Mouse (Mus musculus) ovary, postnatal 10 days (tissue): ENCODE data around the gene Iqgap2.

Experiments
- DNase-seq: peaks from one replicate; pipeline ENCODE4 v3.0.0; 2022; ENCODE audit warnings: low spot score

Iqgap2 gene

GRCm38 (mm10) chr13:95829431-95830171, 62.1 kb downstream of the Iqgap2 start:
- DNase-seq = no peak

GRCm38 (mm10) chr13:95828616-95829015, 63.1 kb downstream of the Iqgap2 start:
- DNase-seq = no peak

- no peak for DNase-seq
These were observed 65.5 kb downstream of the Iqgap2 start for GRCm38 (mm10) chr13:95826178-95826577.

- DNase-seq = no peak
These were observed 68.8 kb downstream of the Iqgap2 start for GRCm38 (mm10) chr13:95822918-95823317.

GRCm38 (mm10) chr13:95820071-95820470, 71.7 kb downstream of the Iqgap2 start:
- DNase-seq = no peak

- no peak for DNase-seq
These were observed 72.8 kb downstream of the Iqgap2 start for GRCm38 (mm10) chr13:95818941-95819340.

GRCm38 (mm10) chr13:95813643-95814042, 78.1 kb downstream of the Iqgap2 start:
- no peak for DNase-seq

GRCm38 (mm10) chr13:95810796-95811195, 80.9 kb downstream of the Iqgap2 start:
- no peak for DNase-seq

- DNase-seq = no peak
These were observed 84.5 kb downstream of the Iqgap2 start for GRCm38 (mm10) chr13:95807106-95807750.

GRCm38 (mm10) chr13:95805469-95806166, 86.1 kb downstream of the Iqgap2 start:
- no peak for DNase-seq

GRCm38 (mm10) chr13:95804113-95804512, 87.6 kb downstream of the Iqgap2 start:
- DNase-seq = no peak

- DNase-seq = no peak
These were observed 90.8 kb downstream of the Iqgap2 start for GRCm38 (mm10) chr13:95800925-95801324.

GRCm38 (mm10) chr13:95799322-95799721, 92.4 kb downstream of the Iqgap2 start:
- DNase-seq = no peak

- no peak for DNase-seq
These were observed 93.0 kb downstream of the Iqgap2 start for GRCm38 (mm10) chr13:95798721-95799120.

GRCm38 (mm10) chr13:95797530-95797929, 94.2 kb downstream of the Iqgap2 start:
- DNase-seq = no peak

- DNase-seq = no peak
These were observed 97.4 kb downstream of the Iqgap2 start for GRCm38 (mm10) chr13:95794346-95794745.

GRCm38 (mm10) chr13:95790883-95791282, 100.8 kb downstream of the Iqgap2 start:
- DNase-seq = no peak

- no peak for DNase-seq
These were observed 102.9 kb downstream of the Iqgap2 start for GRCm38 (mm10) chr13:95788631-95789376.

GRCm38 (mm10) chr13:95782969-95783332, 108.8 kb downstream of the Iqgap2 start:
- no peak for DNase-seq

GRCm38 (mm10) chr13:95782311-95782968, 109.3 kb downstream of the Iqgap2 start:
- no peak for DNase-seq

- no peak for DNase-seq
These were observed 111.7 kb downstream of the Iqgap2 start for GRCm38 (mm10) chr13:95780038-95780437.

- DNase-seq = no peak
These were observed 112.5 kb downstream of the Iqgap2 start for GRCm38 (mm10) chr13:95779261-95779660.
